Mouse (Mus musculus): ENCODE data around the gene Cttnbp2.

Cttnbp2 gene

GRCm38 (mm10) chr6:18467777-18468176 is 46.9 kb downstream of the Cttnbp2 start:
- DNase-seq, result no peak

GRCm38 (mm10) chr6:18466227-18466626 is 48.4 kb downstream of the Cttnbp2 start:
- no peak for DNase-seq

GRCm38 (mm10) chr6:18465626-18466025 is 49.0 kb downstream of the Cttnbp2 start:
- no peak for DNase-seq

GRCm38 (mm10) chr6:18459657-18460056 is 55.0 kb downstream of the Cttnbp2 start:
- DNase-seq, result no peak

GRCm38 (mm10) chr6:18450551-18451193 is 64.0 kb downstream of the Cttnbp2 start:
- DNase-seq, result no peak

- DNase-seq, result no peak
Measured at GRCm38 (mm10) chr6:18448078-18448477, 66.6 kb downstream of the Cttnbp2 start.

- no peak for DNase-seq
Measured at GRCm38 (mm10) chr6:18446917-18447316, 67.7 kb downstream of the Cttnbp2 start.

GRCm38 (mm10) chr6:18446359-18446758 is 68.3 kb downstream of the Cttnbp2 start:
- DNase-seq, result no peak

GRCm38 (mm10) chr6:18445747-18446146 is 68.9 kb downstream of the Cttnbp2 start:
- no peak for DNase-seq

GRCm38 (mm10) chr6:18442303-18442702 is 72.3 kb downstream of the Cttnbp2 start:
- no peak for DNase-seq

- no peak for DNase-seq
Measured at GRCm38 (mm10) chr6:18440918-18441532, 73.6 kb downstream of the Cttnbp2 start.

GRCm38 (mm10) chr6:18436127-18436812 is 78.4 kb downstream of the Cttnbp2 start:
- DNase-seq, result no peak

GRCm38 (mm10) chr6:18434828-18435531 is 79.7 kb downstream of the Cttnbp2 start:
- DNase-seq, result no peak

GRCm38 (mm10) chr6:18434355-18434754 is 80.3 kb downstream of the Cttnbp2 start:
- no peak for DNase-seq

GRCm38 (mm10) chr6:18432362-18432761 is 82.3 kb downstream of the Cttnbp2 start:
- no peak for DNase-seq

- no peak for DNase-seq
Measured at GRCm38 (mm10) chr6:18431891-18432290, 82.8 kb downstream of the Cttnbp2 start.

- DNase-seq, result no peak
Measured at GRCm38 (mm10) chr6:18430062-18430461, 84.6 kb downstream of the Cttnbp2 start.

GRCm38 (mm10) chr6:18424822-18425221 is 89.8 kb downstream of the Cttnbp2 start:
- DNase-seq, result no peak

GRCm38 (mm10) chr6:18424367-18424766 is 90.3 kb downstream of the Cttnbp2 start:
- no peak for DNase-seq

- DNase-seq, result no peak
Measured at GRCm38 (mm10) chr6:18423112-18423511, 91.5 kb downstream of the Cttnbp2 start.

GRCm38 (mm10) chr6:18421561-18421960 is 93.1 kb downstream of the Cttnbp2 start:
- DNase-seq, result no peak

GRCm38 (mm10) chr6:18420660-18421059 is 94.0 kb downstream of the Cttnbp2 start:
- DNase-seq, result no peak

GRCm38 (mm10) chr6:18417866-18418454 is 96.7 kb downstream of the Cttnbp2 start:
- no peak for DNase-seq

All from right cerebral cortex, postnatal 25 days (tissue).